Mouse (Mus musculus) Muller cell, postnatal 12 days (primary cell): ENCODE data around the gene Pias1.

Experiments
- DNase-seq: peaks from one replicate; pipeline ENCODE4 v3.0.0-alpha.2; 2015; ENCODE audit errors: inconsistent ontology term

The Pias1 gene

GRCm38 (mm10) chr9:62857216-62857615, 130.5 kb downstream of the Pias1 start:
- no peak for DNase-seq

- no peak for DNase-seq
Observed at GRCm38 (mm10) chr9:62854483-62854882, 133.2 kb downstream of the Pias1 start.

- no peak for DNase-seq
Observed at GRCm38 (mm10) chr9:62851571-62851970, 136.2 kb downstream of the Pias1 start.

GRCm38 (mm10) chr9:62848641-62849040, 139.1 kb downstream of the Pias1 start:
- DNase-seq: no peak

GRCm38 (mm10) chr9:62847694-62848093, 140.0 kb downstream of the Pias1 start:
- peak; percentile 81 for DNase-seq

GRCm38 (mm10) chr9:62844461-62844860, 143.3 kb downstream of the Pias1 start:
- DNase-seq: no peak

- no peak for DNase-seq
Observed at GRCm38 (mm10) chr9:62843356-62844024, 144.2 kb downstream of the Pias1 start.

GRCm38 (mm10) chr9:62839172-62839770, 148.5 kb downstream of the Pias1 start:
- DNase-seq: no peak

- DNase-seq: peak; percentile 94
Observed at GRCm38 (mm10) chr9:62838506-62839171, 149.1 kb downstream of the Pias1 start, which contains the start of gene Cln6. Gene Cln6 (plus strand): TSS chr9:62838785.

- DNase-seq: no peak
Observed at GRCm38 (mm10) chr9:62838146-62838505, 149.6 kb downstream of the Pias1 start.

GRCm38 (mm10) chr9:62837611-62838010, 150.1 kb downstream of the Pias1 start:
- DNase-seq: no peak

GRCm38 (mm10) chr9:62835705-62836446, 151.8 kb downstream of the Pias1 start:
- DNase-seq: no peak

- DNase-seq: no peak
Observed at GRCm38 (mm10) chr9:62834906-62835305, 152.8 kb downstream of the Pias1 start.

- DNase-seq: no peak
Observed at GRCm38 (mm10) chr9:62829877-62830276, 157.8 kb downstream of the Pias1 start.

GRCm38 (mm10) chr9:62828662-62829086, 159.1 kb downstream of the Pias1 start:
- DNase-seq: peak; percentile 98
